Mouse (Mus musculus) leukemia stem cell, adult 10-12 weeks (primary cell): ENCODE results near the gene Sez6l. TPM values are rescaled to one million over a fixed set of nuclear protein-coding genes. Genes with fewer than 3 reads are reported as not detected.

ENCODE experiments used
- polyA plus RNA-seq: library from polyadenylated mRNA; stranded (reverse); fragments of >175 nt; gene quantifications from 2 replicates; pipeline ENCODE4 v1.2.3, GENCODE M21; 2012; ENCODE audit warnings: low replicate concordance

Gene Sez6l
- polyA plus RNA-seq = not detected in 2 replicates

GRCm38 (mm10) chr5:112576993-112577670 is at the start of gene Sez6l:
TSS of gene Sez6l (minus strand) at chr5:112577185.

GRCm38 (mm10) chr5:112448747-112449440 is 128.1 kb downstream of the Sez6l start, which contains the start of gene Gm6588:
TSS of gene Gm6588 (plus strand) at chr5:112449426.

GRCm38 (mm10) chr5:112394779-112395443 is 182.1 kb downstream of the Sez6l start, which contains the start of gene Asphd2:
TSS of gene Asphd2 (minus strand) at chr5:112394866.

Other genes starting within 250 kb of the Sez6l start
- 8.2 and 20.0 TPM in 2 replicates for gene Srrd, start 234.1 kb downstream of the Sez6l start, polyA plus RNA-seq
- gene Hps4, start 234.1 kb downstream of the Sez6l start, polyA plus RNA-seq = 12.2 and 37.4 TPM in 2 replicates
- gene Gm6583, start 221.2 kb downstream of the Sez6l start, polyA plus RNA-seq = 0.08 TPM in 1 of 2 replicates, not detected in the other
- 0.06 TPM in 1 of 2 replicates, not detected in the other for gene Asphd2, start 182.3 kb downstream of the Sez6l start, polyA plus RNA-seq
- gene Gm6588, start 127.8 kb downstream of the Sez6l start, polyA plus RNA-seq = not detected in 2 replicates